ENCODE assay signal across 24 mouse cellular contexts in the genomic region with DNA sequence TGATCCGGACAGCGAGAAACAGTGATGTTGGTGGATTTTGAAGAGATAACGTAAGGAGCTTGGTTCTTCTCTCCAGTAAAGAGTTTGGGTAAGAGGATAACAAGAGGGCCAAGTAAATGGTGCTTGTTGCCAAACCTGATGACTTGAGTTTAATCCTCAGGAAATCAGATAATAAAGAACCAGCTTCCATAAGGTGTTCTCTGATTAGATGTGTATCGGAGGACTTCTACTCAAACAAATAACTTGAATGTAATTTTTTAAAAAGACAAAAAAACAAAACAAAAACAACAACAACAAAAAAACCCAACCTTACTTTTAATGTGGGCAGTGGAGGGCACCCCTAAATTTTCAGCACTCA. TPM values are rescaled to one million over a fixed set of nuclear protein-coding genes. Genes with fewer than 3 reads are reported as not detected.
DNase-seq lines count a peak whose midpoint lies in the region; ATAC-seq and TF ChIP-seq lines count a peak whose summit lies in the region.
"Had no signal": no experiment of that assay in that cellular context is flagged by ENCODE, and none has a peak within 500 bp of the region (broad histone marks: within the 10 kb centered on the region; RNA-seq: fewer than 3 reads in every experiment).

No protein-coding gene starts in this region.

- peak overlapping the region; percentile 39 for H3K27ac ChIP-seq in MEL (ENCODE audit: control insufficient read depth, low read depth, low read length)
- H3K27ac ChIP-seq in liver, embryonic 16.5 days (ENCODE audit: low read length), result peak overlapping the region; percentile 75
- H3K27ac ChIP-seq: embryonic facial prominence, embryonic 12.5 days; heart, embryonic 15.5 days; intestine, embryonic 15.5 days; neural tube, embryonic 13.5 days; stomach, embryonic 15.5 days had no signal

- peaks cover 22% of the 10 kb centered on the region for H3K79me2 ChIP-seq in MEL (ENCODE audit: control insufficient read depth, insufficient read depth, low read length, poor library complexity)

- no peak for TF ChIP-seq CTCF in MEL (IDR thresholded peaks at IDR 0.05 in 2 of 3, conservative IDR thresholded peaks at IDR 0.05 in 1 of 3; ENCODE audit: control insufficient read depth in 1 of 3, insufficient read depth in 1 of 3, low read depth in 2 of 3, low read length in 3 of 3, poor library complexity in 1 of 3, severe bottlenecking in 1 of 3)

- no peaks in the 10 kb centered on the region for H3K9me3 ChIP-seq in MEL (replicated peaks; ENCODE audit: insufficient read depth, low read length)
- H3K9me3 ChIP-seq in liver, embryonic 16.5 days (replicated peaks; ENCODE audit: control insufficient read depth, low read length), result no peaks in the 10 kb centered on the region
- H3K9me3 ChIP-seq: embryonic facial prominence, embryonic 12.5 days; forebrain, embryonic 10.5 days; forebrain, embryonic 15.5 days; heart, embryonic 10.5 days; heart, embryonic 15.5 days; intestine, embryonic 15.5 days; midbrain, embryonic 15.5 days; neural tube, embryonic 13.5 days; stomach, embryonic 15.5 days had no signal

- TF ChIP-seq POLR2A in MEL (IDR thresholded peaks at IDR 0.05; ENCODE audit: control insufficient read depth in 1 of 2, insufficient read depth in 1 of 2, low read depth in 1 of 2, low read length in 2 of 2, poor library complexity in 1 of 2), result no peak

- H3K4me2 ChIP-seq in liver, embryonic 16.5 days (ENCODE audit: low read depth, low read length), result peak overlapping the region; percentile 18; the same call in 1 of the 2 replicates

- no peak for ATAC-seq in liver, embryonic 16.5 days (ENCODE audit: low read depth)
- no peak for ATAC-seq in cerebellum, adult (ENCODE audit: insufficient number of reproducible peaks, low FRiP score, low TSS enrichment)

- no peaks in the 10 kb centered on the region; a peak in 1 of 4 replicates for H3K27me3 ChIP-seq in MEL (ENCODE audit: control insufficient read depth in 1 of 2, insufficient read depth in 2 of 2, low read length in 2 of 2)
- no peaks in the 10 kb centered on the region for H3K27me3 ChIP-seq in liver, embryonic 16.5 days (ENCODE audit: control insufficient read depth, insufficient read depth, low read depth, low read length)
- H3K27me3 ChIP-seq: CH12.LX; embryonic facial prominence, embryonic 12.5 days; forebrain, embryonic 15.5 days; heart, embryonic 15.5 days; intestine, embryonic 15.5 days; midbrain, embryonic 15.5 days; neural tube, embryonic 13.5 days; stomach, embryonic 15.5 days had no signal

- H3K9ac ChIP-seq in MEL (ENCODE audit: control insufficient read depth, low read depth, low read length, poor library complexity, severe bottlenecking), result peak overlapping the region; percentile 28
- H3K9ac ChIP-seq in liver, embryonic 16.5 days (ENCODE audit: low read depth, low read length), result no peak overlapping the region
- H3K9ac ChIP-seq: embryonic facial prominence, embryonic 12.5 days; forebrain, embryonic 15.5 days; heart, embryonic 15.5 days; intestine, embryonic 15.5 days; neural tube, embryonic 13.5 days; stomach, embryonic 15.5 days had no signal

- H3K4me3 ChIP-seq in MEL (ENCODE audit: control insufficient read depth in 1 of 2, insufficient read depth in 1 of 2, low read depth in 2 of 2, low read length in 2 of 2), result peak overlapping the region; percentile 21 to 57; a peak in 3 of 4 replicates
- H3K4me3 ChIP-seq in liver, embryonic 16.5 days (ENCODE audit: low read depth, low read length), result no peak overlapping the region

- H3K36me3 ChIP-seq in MEL (ENCODE audit: control insufficient read depth in 1 of 2, insufficient read depth in 2 of 2, low read length in 2 of 2), result peaks cover 4 to 19% of the 10 kb centered on the region in 2 experiments; a peak in 2 of 4 replicates
- no peaks in the 10 kb centered on the region for H3K36me3 ChIP-seq in liver, embryonic 16.5 days (ENCODE audit: control insufficient read depth, insufficient read depth)
- H3K36me3 ChIP-seq: embryonic facial prominence, embryonic 12.5 days; heart, embryonic 15.5 days; intestine, embryonic 15.5 days; midbrain, embryonic 15.5 days; stomach, embryonic 15.5 days had no signal

- no peak for TF ChIP-seq EP300 in MEL (IDR thresholded peaks at IDR 0.05; ENCODE audit: low read depth in 1 of 2, low read length in 2 of 2)

- DNase-seq in MEL (ENCODE audit: low read depth, low spot score), result no peak
- peak; percentile 29 for DNase-seq in induced T-regulatory cell, adult 2 months (ENCODE audit: low read depth)
- peak; percentile 16 for DNase-seq in naive thymus-derived CD4-positive, alpha-beta T cell, adult 2 months (ENCODE audit: low read depth)
- DNase-seq in layer of hippocampus, adult 9-11 months, result no peak
- DNase-seq in urinary bladder, postnatal 10 days (ENCODE audit: low spot score), result no peak
- DNase-seq: adrenal gland, adult 8-10 months; cerebellum, adult 11 months; embryo, embryonic 11 days; gastrocnemius, postnatal 25 days; kidney, postnatal 14 days; retina, postnatal 1 day; right cerebral cortex, postnatal 14 days had no signal

- TF ChIP-seq RAD21 in MEL (IDR thresholded peaks at IDR 0.05; ENCODE audit: low read depth, low read length), result no peak

- peaks cover 8 to 9% of the 10 kb centered on the region in 2 experiments for H3K4me1 ChIP-seq in MEL (ENCODE audit: control insufficient read depth in 1 of 2, insufficient read depth in 2 of 2, low read length in 2 of 2)
- H3K4me1 ChIP-seq in liver, embryonic 16.5 days (ENCODE audit: control insufficient read depth, low read depth, low read length), result peaks cover 18% of the 10 kb centered on the region
- H3K4me1 ChIP-seq: stomach, embryonic 15.5 days had no signal

- 35% methylated on average over 4 of the region's 4 CpGs for WGBS in liver, embryonic 16.5 days (ENCODE audit: insufficient replicate concordance)

TF ChIP-seq in MEL, 35 proteins besides CTCF, POLR2A, EP300 and RAD21:
- TF ChIP-seq POLR2AphosphoS5 (IDR thresholded peaks at IDR 0.05; ENCODE audit: borderline replicate concordance, low read depth, low read length), result no peak
- peak; percentile 65; the same call in 1 of the 2 replicates for TF ChIP-seq GATA1 (IDR thresholded peaks at IDR 0.05; ENCODE audit: low read depth, low read length)
- TF ChIP-seq ZMIZ1 (IDR thresholded peaks at IDR 0.05; ENCODE audit: low read depth, low read length), result no peak
- no peak for TF ChIP-seq HCFC1 (IDR thresholded peaks at IDR 0.05; ENCODE audit: low read depth, low read length)

RNA-seq across cellular contexts. Expression of gene Ubr3, which starts 0.8 kb away (rescaled TPM):
- total RNA-seq in MEL (2012; rRNA removed), result 10.1 and 13.5 TPM in 2 replicates
- 100 to 1,000 TPM in 1 of 2 experiments, 10 to 100 TPM in 1; 25.3 to 188 TPM for polyA plus RNA-seq in MEL (2012; ENCODE audit: insufficient read depth in 1 of 2, insufficient read length in 2 of 2, low read depth in 1 of 2, low replicate concordance in 2 of 2, missing spikeins in 1 of 2)
- polyA plus RNA-seq in liver, embryonic 16.5 days (2015; fragmentation: Nextera tagmentation; extraction: Ambion mirVana), result 4.8 and 5.6 TPM in 2 replicates

RNA-seq across cellular contexts. Expression of gene Mettl5, which starts 10.8 kb away (rescaled TPM):
- 27.5 and 32.3 TPM in 2 replicates for total RNA-seq in MEL (2012; rRNA removed)
- polyA plus RNA-seq in MEL (2012; ENCODE audit: insufficient read depth in 1 of 2, insufficient read length in 2 of 2, low read depth in 1 of 2, low replicate concordance in 2 of 2, missing spikeins in 1 of 2), result 10 to 100 TPM in 1 of 2 experiments, not detected in 1; 29.2 TPM
- polyA plus RNA-seq in liver, embryonic 16.5 days (2015; fragmentation: Nextera tagmentation; extraction: Ambion mirVana), result 23.5 and 29.7 TPM in 2 replicates

RNA-seq across cellular contexts. Expression of gene Ssb, which starts 34.8 kb away (rescaled TPM):
- total RNA-seq in MEL (2012; rRNA removed), result 219 and 221 TPM in 2 replicates
- 1,000 to 10,000 TPM in 1 of 2 experiments, 100 to 1,000 TPM in 1; 357 to 1,377 TPM for polyA plus RNA-seq in MEL (2012; ENCODE audit: insufficient read depth in 1 of 2, insufficient read length in 2 of 2, low read depth in 1 of 2, low replicate concordance in 2 of 2, missing spikeins in 1 of 2)
- 103 and 116 TPM in 2 replicates for polyA plus RNA-seq in liver, embryonic 16.5 days (2015; fragmentation: Nextera tagmentation; extraction: Ambion mirVana)

Comparison
In these comparisons a context has a peak if more than half of its experiments do, and no peak if none do; other contexts are left out.
1. DNase-seq: peak in induced T-regulatory cell, adult 2 months (single experiment) and naive thymus-derived CD4-positive, alpha-beta T cell, adult 2 months (single experiment); none in MEL (single experiment), layer of hippocampus, adult 9-11 months (single experiment) and urinary bladder, postnatal 10 days (single experiment).